Mouse (Mus musculus) lung, postnatal 0 days (tissue): ENCODE data around the gene Impdh2.

Experiments
- CTCF ChIP-seq: IDR thresholded peaks from 2 replicates; pipeline ENCODE4 v1.5.1; 2016; ENCODE audit warnings: antibody characterized with exemption, mild to moderate bottlenecking
- EP300 ChIP-seq: IDR thresholded peaks from 2 replicates; pipeline ENCODE4 v1.6.1; 2016; ENCODE audit warnings: antibody characterized with exemption, mild to moderate bottlenecking, control low read depth

DNA sequence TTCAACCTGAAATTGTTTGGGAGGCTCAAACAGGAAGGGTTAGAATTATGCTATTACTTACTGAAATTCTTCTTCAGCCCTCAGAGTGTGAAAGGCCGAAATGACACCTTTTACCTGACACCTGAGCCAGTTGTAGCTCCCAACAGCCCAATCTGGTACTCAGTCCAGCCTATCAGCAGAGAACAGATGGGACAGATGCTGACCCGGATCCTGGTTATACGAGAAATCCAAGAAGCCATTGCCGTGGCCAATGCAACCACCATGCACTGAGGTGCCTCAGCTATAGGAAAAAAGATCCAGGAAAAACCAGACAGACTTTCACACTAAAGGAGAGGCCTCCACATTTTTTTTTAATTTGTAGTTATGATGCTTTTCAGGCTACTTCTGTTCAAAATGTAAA, 917 bp upstream of the Impdh2 start:
- TF ChIP-seq CTCF (no peak), EP300 (no peak)
